Mouse (Mus musculus) liver, embryonic 12.5 days (tissue): ENCODE measurements around the gene Cntfr. TPM values are rescaled to one million over a fixed set of nuclear protein-coding genes. Genes with fewer than 3 reads are reported as not detected.
"Not testable (repeated sequence)": the region's sequence is repeated elsewhere in the genome, so short reads cannot be mapped to it uniquely, and the experiment has no call there.

Source experiments
- ATAC-seq: fragments of 200-750 bp; cut with Nextera tagmentation; 2 replicates; pipeline ENCODE4 v1.8.0; 2017; ENCODE audit warnings: moderate number of reproducible peaks, mild to moderate bottlenecking, moderate library complexity
- H3K27ac ChIP-seq: fragments of 300-500 bp; sonication (generic); 2 replicates; pipeline ENCODE4 v1.5.1; 2016; ENCODE audit warnings: mild to moderate bottlenecking
- H3K27me3 ChIP-seq: fragments of 300-500 bp; sonication (generic); replicated peaks from 2 replicates; pipeline ENCODE4 v1.6.1; 2016; ENCODE audit warnings: mild to moderate bottlenecking, moderate library complexity
- H3K36me3 ChIP-seq: fragments of 300-500 bp; sonication (generic); 2 replicates; pipeline ENCODE4 v1.6.1; 2016; ENCODE audit warnings: mild to moderate bottlenecking, moderate library complexity
- H3K4me1 ChIP-seq: fragments of 300-500 bp; sonication (generic); 2 replicates; pipeline ENCODE4 v1.6.1; 2016
- H3K4me2 ChIP-seq: fragments of 300-500 bp; sonication (generic); 2 replicates; pipeline ENCODE4 v1.6.1; 2016; ENCODE audit warnings: mild to moderate bottlenecking, moderate library complexity
- H3K4me3 ChIP-seq: fragments of 300-500 bp; sonication (generic); 2 replicates; pipeline ENCODE4 v1.5.1; 2016; ENCODE audit warnings: mild to moderate bottlenecking, moderate library complexity
- H3K9ac ChIP-seq: fragments of 300-500 bp; sonication (generic); 2 replicates; pipeline ENCODE4 v1.6.1; 2016; ENCODE audit warnings: mild to moderate bottlenecking, moderate library complexity
- H3K9me3 ChIP-seq: fragments of 300-500 bp; sonication (generic); replicated peaks from 2 replicates; pipeline ENCODE4 v1.6.1; 2016; ENCODE audit warnings: mild to moderate bottlenecking, moderate library complexity
- WGBS: fragments of 180-500 bp; shearing (Covaris S2); methylation state at CpG from one replicate; pipeline ENCODE4 v1.1.7; 2016; ENCODE audit not compliant: insufficient replicate concordance; 5-methylcytosine and 5-hydroxymethylcytosine counted together
- polyA plus RNA-seq: library from polyadenylated mRNA; unstranded; fragments of >200 nt; fragmentation: Nextera tagmentation; extraction: Ambion mirVana; gene quantifications from 2 replicates; pipeline ENCODE4 v1.2.1, GENCODE M21; 2016

The Cntfr gene
- polyA plus RNA-seq, 1 experiment from 2014 or later, result 1.4 TPM

DNA sequence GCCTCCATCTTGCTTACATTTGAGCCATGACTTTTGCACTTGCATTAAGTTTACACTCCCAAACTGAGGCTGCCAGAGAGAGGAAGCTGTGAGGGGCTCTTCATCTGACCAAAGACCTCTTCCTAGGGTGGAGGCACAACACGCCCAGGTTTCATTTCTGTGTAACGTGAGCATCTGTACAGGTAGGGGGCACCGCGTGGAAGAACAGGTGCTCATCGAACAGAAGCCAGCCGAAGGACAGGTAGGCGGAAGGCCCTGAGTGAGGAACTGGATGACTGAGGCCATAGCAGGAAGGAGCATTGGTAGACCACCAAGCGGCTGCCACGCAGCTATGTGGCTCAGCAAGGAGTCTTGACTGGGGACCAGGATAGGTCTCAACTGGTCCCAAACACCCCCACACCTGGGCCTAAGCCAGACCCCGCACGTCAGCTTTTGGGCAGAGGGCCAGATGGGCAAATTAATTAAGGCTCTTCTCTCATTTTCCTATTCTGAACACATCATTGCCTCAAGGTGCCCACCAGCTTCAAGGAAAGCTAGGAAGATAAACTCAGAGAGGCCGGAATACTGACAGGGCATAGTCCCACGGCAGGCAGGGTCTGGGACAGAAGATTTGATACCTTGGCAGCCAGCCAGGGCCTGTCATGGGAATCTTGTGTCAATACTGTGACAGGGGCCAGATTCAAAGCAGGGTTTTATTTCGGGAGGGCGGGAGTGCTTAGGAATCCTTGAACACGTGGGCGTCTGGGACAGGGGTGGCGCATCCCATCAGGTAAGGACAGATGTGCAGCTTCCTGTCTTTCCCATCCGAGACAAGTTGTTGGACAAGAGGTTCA, 9.2 kb upstream of the Cntfr start:
- H3K9ac ChIP-seq, result no peak overlapping the region
- no peak overlapping the region for H3K27ac ChIP-seq
- peaks cover 7% of the 10 kb centered on the region; the same call in 1 of the 2 replicates for H3K36me3 ChIP-seq
- H3K27me3 ChIP-seq, result peaks cover 52% of the 10 kb centered on the region
- H3K4me1 ChIP-seq, result no peaks in the 10 kb centered on the region; the same call in 1 of the 2 replicates
- ATAC-seq, result no peak
- no peak overlapping the region for H3K4me3 ChIP-seq
- no peaks in the 10 kb centered on the region for H3K9me3 ChIP-seq
- WGBS, result 63% methylated on average over 19 of the region's 19 CpGs
- no peak overlapping the region for H3K4me2 ChIP-seq

DNA sequence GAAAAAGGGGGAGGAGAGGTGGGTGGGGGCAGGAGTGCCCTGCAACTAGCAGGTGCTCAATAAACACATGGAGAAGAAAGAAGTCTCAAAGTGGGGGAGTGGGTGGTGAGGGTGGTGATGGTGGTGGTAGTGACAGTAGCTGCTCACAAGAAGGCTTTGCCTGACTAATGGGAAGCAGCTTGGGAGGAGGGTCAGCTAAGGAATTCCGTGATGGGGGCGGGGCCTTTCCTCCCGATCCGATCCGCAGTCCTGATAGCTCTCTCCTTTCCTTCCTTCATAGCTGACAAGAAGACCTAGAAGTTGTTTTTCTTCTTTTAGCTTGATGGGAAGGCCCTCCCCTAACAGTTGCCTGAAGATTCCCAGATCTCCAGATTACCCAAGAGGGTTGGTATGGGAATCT, 7.8 kb upstream of the Cntfr start:
- Histone ChIP-seq H3K9me3 (no peaks in the 10 kb centered on the region), H3K4me3 (no peak overlapping the region), H3K4me1 (no peaks in the 10 kb centered on the region; the same call in 1 of the 2 replicates), H3K4me2 (no peak overlapping the region), H3K36me3 (no peaks in the 10 kb centered on the region), H3K27ac (no peak overlapping the region), H3K9ac (no peak overlapping the region), H3K27me3 (peaks cover 52% of the 10 kb centered on the region)
- 3% methylated on average over 5 of the region's 5 CpGs for WGBS
- no peak for ATAC-seq

DNA sequence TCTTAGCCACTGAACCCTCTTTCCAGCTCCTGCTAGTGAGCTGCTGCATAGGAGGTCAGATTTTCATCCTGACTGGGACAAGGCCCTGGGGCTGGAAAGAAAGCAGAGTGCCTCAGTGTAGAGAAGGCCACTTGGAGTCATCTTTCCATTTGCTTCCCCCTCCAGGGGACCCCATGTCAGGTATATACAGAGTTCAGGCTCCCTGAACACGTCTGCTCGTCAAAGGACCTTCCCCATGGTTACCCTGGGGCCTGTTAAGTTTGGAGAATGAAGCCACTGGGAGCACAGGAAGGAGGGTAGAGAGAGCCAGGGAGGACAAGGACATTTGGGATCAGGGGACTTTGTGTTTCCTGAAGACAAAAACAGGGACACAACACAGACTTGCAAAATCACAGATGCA, 5.3 kb upstream of the Cntfr start:
- not testable (repeated sequence) for H3K9me3 ChIP-seq, H3K27ac ChIP-seq, H3K36me3 ChIP-seq, H3K4me3 ChIP-seq, H3K4me2 ChIP-seq, H3K4me1 ChIP-seq, H3K9ac ChIP-seq, ATAC-seq
- WGBS, result 64% methylated on average over 2 of the region's 2 CpGs
- peaks cover 61% of the 10 kb centered on the region for H3K27me3 ChIP-seq

DNA sequence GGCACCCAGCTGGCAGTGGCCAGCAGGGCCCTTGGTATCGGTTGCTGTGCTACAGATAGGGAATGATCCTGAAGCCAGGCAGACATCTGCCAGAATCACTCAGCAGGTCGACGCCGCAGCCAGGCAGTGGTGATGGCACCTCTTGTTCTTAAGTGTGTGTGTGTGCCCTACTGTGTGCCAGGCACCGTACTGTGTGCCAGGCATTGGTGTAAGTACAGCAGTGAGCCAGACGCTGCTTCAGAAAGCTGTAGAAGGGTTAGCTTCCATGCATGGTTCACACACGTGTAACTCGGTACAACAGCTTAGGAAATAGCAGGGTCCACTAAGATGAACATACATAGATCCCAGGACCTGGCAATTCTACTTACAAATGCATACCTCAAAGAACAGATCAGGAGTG, 3.3 kb upstream of the Cntfr start:
- not testable (repeated sequence) for H3K9me3 ChIP-seq, H3K4me2 ChIP-seq, H3K27ac ChIP-seq, H3K36me3 ChIP-seq, H3K4me1 ChIP-seq, ATAC-seq, H3K9ac ChIP-seq, H3K4me3 ChIP-seq
- 93% methylated on average over 3 of the region's 8 CpGs for WGBS
- H3K27me3 ChIP-seq, result peaks cover 58% of the 10 kb centered on the region

DNA sequence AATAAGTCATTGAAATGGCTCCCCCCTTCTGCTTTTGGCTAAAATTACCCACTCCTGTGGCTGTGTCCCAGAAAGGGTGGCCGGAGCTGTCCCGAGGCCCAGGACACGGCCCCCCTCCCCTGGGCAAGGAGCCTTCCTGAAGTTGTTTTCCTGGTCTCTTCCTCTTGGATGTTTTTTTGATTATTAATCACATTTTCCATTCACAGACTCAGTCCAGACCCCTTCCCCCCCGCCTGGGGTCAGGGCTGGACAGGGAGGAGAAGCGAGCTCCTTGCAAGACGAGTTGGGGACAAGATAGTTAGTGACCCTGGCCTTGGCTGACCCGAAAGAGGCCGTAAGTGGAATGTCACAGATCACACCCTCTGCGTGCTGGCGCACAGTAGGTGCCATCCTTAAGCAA, 2.9 kb upstream of the Cntfr start, which contains the start of gene Il11ra1:
Gene Il11ra1 (plus strand): TSS at position 207 of the 400 bp plus-strand sequence.
- H3K9ac ChIP-seq, ATAC-seq, H3K4me3 ChIP-seq, H3K4me2 ChIP-seq, H3K27ac ChIP-seq, H3K9me3 ChIP-seq, H3K36me3 ChIP-seq, H3K4me1 ChIP-seq: not testable (repeated sequence)
- H3K27me3 ChIP-seq, result peaks cover 53% of the 10 kb centered on the region
- WGBS, result 65% methylated on average over 9 of the region's 10 CpGs

DNA sequence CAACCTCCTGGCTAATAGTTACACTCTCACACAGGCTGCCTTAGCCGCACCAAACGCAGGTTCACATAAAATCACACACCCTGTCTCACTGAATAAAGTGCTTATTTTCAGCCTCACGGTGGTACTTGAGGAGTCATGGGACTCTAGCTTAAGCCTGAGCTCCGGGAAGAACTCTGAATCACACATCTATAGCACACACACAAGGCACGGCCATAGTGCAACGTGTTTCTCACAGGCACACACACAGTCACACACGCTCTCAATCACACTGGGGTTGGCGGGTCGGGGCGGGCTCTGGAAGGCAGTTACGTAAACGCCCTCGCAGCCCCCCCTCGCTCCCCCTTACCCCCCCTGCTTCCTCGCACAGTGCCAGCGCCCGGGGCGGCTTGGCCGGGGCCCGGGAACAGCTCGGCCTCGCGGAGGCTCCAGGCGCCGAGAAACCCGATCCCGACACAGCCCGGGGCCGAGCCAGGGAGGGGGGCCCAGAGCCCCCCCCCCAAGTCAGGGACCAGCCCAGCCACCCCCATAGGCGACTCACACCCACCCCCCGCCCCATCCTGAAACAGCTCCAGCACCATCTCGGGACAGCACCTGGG, 1.6 kb upstream of the Cntfr start:
- WGBS, result 26% methylated on average over 10 of the region's 32 CpGs
- H3K9me3 ChIP-seq, H3K4me3 ChIP-seq, H3K27ac ChIP-seq, H3K4me1 ChIP-seq, ATAC-seq, H3K9ac ChIP-seq, H3K4me2 ChIP-seq, H3K36me3 ChIP-seq: not testable (repeated sequence)
- H3K27me3 ChIP-seq, result peaks cover 51% of the 10 kb centered on the region

DNA sequence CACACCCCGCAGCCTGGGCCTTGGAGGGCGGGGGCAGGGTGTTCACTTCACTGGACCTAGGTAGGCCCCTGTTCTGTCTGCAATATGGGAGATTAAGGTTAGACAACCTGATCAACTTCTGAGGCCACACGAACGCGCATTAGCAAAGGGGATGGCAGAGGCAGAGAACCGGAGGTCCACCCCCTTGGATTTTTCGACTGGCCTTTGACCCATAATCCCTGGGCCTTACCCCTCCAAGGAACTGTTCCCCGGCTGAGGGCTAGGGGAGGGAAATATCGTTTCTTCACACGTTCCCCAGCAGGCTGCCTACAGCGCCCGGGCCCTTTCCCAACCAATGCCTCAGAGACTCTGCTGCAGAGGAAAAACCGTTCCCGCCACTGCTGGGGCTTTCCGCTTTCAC, 437 bp downstream of the Cntfr start:
- H3K27me3 ChIP-seq, result peaks cover 53% of the 10 kb centered on the region
- not testable (repeated sequence) for ATAC-seq, H3K4me3 ChIP-seq, H3K9ac ChIP-seq, H3K4me1 ChIP-seq, H3K36me3 ChIP-seq, H3K4me2 ChIP-seq, H3K27ac ChIP-seq, H3K9me3 ChIP-seq
- 6% methylated on average over 14 of the region's 15 CpGs for WGBS

DNA sequence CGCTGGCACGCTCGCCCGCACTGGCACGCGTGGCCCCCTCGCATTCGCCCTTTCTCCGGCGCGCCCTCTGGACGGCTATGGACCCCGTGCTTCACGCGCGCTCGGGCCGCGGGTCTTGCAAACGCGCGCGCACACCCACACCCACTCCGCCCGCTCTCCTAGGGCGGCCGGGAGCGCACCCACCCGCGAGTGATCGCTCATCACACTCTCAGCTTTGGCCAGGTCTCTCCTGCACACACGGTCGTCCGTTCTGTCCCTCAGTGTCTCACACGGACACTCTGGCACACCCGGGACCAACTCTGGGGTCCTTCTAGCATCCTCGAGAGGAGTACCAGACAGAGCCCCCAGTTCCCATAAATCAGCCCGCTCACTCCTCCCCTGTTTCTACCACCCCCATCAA, 1.1 kb downstream of the Cntfr start:
- H3K27ac ChIP-seq, H3K9ac ChIP-seq, H3K4me1 ChIP-seq, H3K36me3 ChIP-seq, H3K4me2 ChIP-seq, H3K4me3 ChIP-seq, H3K9me3 ChIP-seq, ATAC-seq: not testable (repeated sequence)
- WGBS, result 7% methylated on average over 25 of the region's 38 CpGs
- peaks cover 53% of the 10 kb centered on the region for H3K27me3 ChIP-seq

DNA sequence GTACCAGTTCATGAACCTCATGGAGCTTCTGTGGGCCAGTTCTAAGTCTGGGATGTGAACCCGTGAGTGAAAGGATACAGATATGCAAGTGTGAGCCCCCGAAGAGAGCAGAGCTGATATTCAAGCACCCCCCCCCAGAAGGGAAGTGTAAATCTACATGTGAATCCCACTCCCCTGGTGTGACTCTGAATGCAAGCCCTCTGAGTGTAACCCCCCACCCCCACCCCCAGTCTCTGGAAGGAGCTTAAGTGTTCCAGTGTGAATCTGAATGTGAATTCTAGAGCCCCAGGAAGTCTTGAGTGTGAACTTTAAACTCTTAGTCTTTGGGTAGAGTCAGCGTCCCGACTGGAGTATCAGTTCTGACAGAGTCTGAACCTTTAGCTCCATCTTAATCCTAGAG, 3.4 kb downstream of the Cntfr start:
- peaks cover 46% of the 10 kb centered on the region for H3K27me3 ChIP-seq
- not testable (repeated sequence) for H3K9ac ChIP-seq, ATAC-seq, H3K36me3 ChIP-seq, H3K4me2 ChIP-seq, H3K4me3 ChIP-seq, H3K4me1 ChIP-seq, H3K9me3 ChIP-seq, H3K27ac ChIP-seq
- 7% methylated on average over 4 of the region's 4 CpGs for WGBS

DNA sequence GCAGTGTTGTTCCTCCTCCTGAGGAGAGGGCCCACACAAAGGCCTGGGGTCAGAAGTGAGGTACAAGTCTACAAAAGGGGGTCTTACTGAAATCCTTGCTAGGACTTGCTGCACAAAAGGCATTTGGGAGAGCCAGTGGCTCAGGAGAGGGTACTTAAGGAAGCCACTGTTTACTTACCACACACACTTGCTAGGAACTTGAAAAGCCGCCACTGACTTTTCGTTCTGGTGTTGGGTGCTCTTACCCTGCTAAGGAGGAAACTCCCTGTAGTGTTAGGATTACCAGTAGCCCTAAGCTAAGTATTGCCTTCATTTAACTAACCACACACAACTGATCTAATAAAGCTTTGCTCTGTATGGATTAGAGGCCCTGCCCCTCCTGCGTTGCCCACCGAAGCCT, 6.9 kb downstream of the Cntfr start:
- H3K27ac ChIP-seq, H3K4me1 ChIP-seq, H3K9ac ChIP-seq, H3K4me2 ChIP-seq, H3K36me3 ChIP-seq, H3K4me3 ChIP-seq, ATAC-seq, H3K9me3 ChIP-seq: not testable (repeated sequence)
- peaks cover 28% of the 10 kb centered on the region for H3K27me3 ChIP-seq
- no CpG with 5 or more reads among the region's 4 CpGs for WGBS

DNA sequence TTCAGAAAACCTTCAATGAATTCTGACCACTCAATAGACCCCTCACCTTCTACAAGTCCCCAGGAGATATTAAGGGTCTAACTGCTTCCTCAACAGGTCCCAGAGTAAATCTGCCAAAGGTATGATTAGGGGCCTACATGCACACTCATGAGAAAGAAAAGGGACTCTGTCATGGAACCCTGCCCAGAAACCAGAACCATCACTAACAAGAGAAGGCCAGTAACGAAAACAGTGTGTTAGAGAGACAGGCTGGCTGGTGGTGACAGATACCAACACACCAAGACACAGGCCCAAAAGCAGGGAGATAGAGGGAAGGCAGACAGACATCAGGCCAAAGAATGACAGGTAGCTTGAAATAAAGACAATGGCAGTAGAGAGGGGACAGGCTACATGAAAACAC, 8.3 kb downstream of the Cntfr start:
- H3K9me3 ChIP-seq, H3K4me1 ChIP-seq, H3K4me3 ChIP-seq, H3K36me3 ChIP-seq, ATAC-seq, H3K27ac ChIP-seq, H3K9ac ChIP-seq, H3K4me2 ChIP-seq: not testable (repeated sequence)
- H3K27me3 ChIP-seq, result peaks cover 31% of the 10 kb centered on the region
- WGBS, result 61% methylated on average over 1 of the region's 1 CpGs

DNA sequence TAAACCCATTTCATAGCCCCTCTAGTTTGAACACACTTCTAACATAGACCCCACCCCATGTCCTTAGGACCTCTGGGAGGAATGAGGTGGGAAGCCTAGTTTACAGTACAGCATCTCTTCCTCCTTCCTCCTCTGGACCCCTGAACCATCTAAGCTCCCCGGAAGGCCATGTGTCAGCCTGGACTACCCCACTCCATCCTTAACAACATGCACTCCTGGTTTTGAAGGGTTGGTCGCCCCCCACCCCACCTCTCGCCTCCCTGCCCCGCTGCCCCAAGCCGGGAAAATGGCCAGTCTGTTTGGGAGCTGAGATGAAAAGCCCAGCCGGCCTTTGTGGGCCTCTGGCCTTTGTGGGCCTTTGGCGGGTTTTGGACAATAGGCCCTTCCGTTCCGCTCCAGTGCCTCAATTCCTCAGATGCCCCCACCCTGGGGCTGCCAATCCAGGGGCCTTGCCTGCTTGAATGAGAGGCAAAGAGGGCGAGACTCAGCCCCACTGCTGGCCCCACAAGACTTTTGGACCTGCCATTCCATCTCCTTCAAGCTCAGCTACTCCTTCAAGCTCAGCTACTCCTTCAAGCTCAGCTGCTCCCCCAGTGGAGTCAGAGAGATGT, 10.9 kb downstream of the Cntfr start:
- H3K27ac ChIP-seq, H3K4me1 ChIP-seq, H3K4me2 ChIP-seq, H3K36me3 ChIP-seq, H3K9me3 ChIP-seq, H3K4me3 ChIP-seq, H3K9ac ChIP-seq, ATAC-seq: not testable (repeated sequence)
- H3K27me3 ChIP-seq, result peaks cover 46% of the 10 kb centered on the region
- WGBS, result 40% methylated on average over 10 of the region's 10 CpGs
